Mouse (Mus musculus) MEL (cell line): ENCODE data around the gene Cd8b1.

Experiments used
- CHD1 ChIP-seq: IDR thresholded peaks from 2 replicates; pipeline ENCODE4 v1.6.1; 2012; ENCODE audit warnings: low read depth, mild to moderate bottlenecking, inconsistent platforms, low read length, improper control_type of control experiment
- CTCF ChIP-seq, 3 experiments: IDR thresholded peaks in 2 of 3; conservative IDR thresholded peaks in 1 of 3; 2 replicates each; pipeline ENCODE4 v1.5.1; 2011 to 2012; ENCODE audit warnings: low read length in 3 of 3, low read depth in 2 of 3, mild to moderate bottlenecking in 2 of 3, improper control_type of control experiment in 1 of 3, inconsistent platforms in 1 of 3, mixed read lengths in 1 of 3, moderate library complexity in 1 of 3; ENCODE audit not compliant: control insufficient read depth in 1 of 3, insufficient read depth in 1 of 3, poor library complexity in 1 of 3, severe bottlenecking in 1 of 3
- ETS1 ChIP-seq: IDR thresholded peaks from 2 replicates; pipeline ENCODE4 v1.6.1; 2012; ENCODE audit warnings: low read depth, mild to moderate bottlenecking, inconsistent platforms, low read length, improper control_type of control experiment, moderate library complexity
- MAX ChIP-seq: IDR thresholded peaks from 2 replicates; pipeline ENCODE4 v1.6.1; 2011; ENCODE audit warnings: low read length, improper control_type of control experiment
- POLR2A ChIP-seq, 2 experiments: IDR thresholded peaks; 2 replicates each; pipeline ENCODE4 v1.6.1; 2011 to 2012; ENCODE audit warnings: low read length in 2 of 2, mild to moderate bottlenecking in 2 of 2, control low read depth in 1 of 2, improper control_type of control experiment in 1 of 2, low read depth in 1 of 2, moderate library complexity in 1 of 2; ENCODE audit not compliant: control insufficient read depth in 1 of 2, insufficient read depth in 1 of 2, poor library complexity in 1 of 2
- POLR2AphosphoS2 ChIP-seq: IDR thresholded peaks from 2 replicates; pipeline ENCODE4 v1.6.1; 2011; ENCODE audit warnings: low read length, improper control_type of control experiment
- TBP ChIP-seq: IDR thresholded peaks from 2 replicates; pipeline ENCODE4 v1.8.0; 2011; ENCODE audit warnings: low read depth, low read length, improper control_type of control experiment
- USF2 ChIP-seq, 2 experiments: IDR thresholded peaks; 2 replicates each; pipeline ENCODE4 v1.6.1; 2011 to 2012; ENCODE audit warnings: improper control_type of control experiment in 2 of 2, low read length in 2 of 2, borderline replicate concordance in 1 of 2, inconsistent platforms in 1 of 2, low read depth in 1 of 2, mild to moderate bottlenecking in 1 of 2; ENCODE audit not compliant: insufficient read depth in 1 of 2

GRCm38 (mm10) chr6:71293509-71293908 lies 29.1 kb upstream of the Cd8b1 start:
- TF ChIP-seq USF2 (IDR thresholded peaks at IDR 0.05; ENCODE audit: borderline replicate concordance in 1 of 2, insufficient read depth in 1 of 2, low read depth in 1 of 2, low read length in 2 of 2) (no peak), TBP (no peak), CHD1 (no peak), CTCF (IDR thresholded peaks at IDR 0.05 in 2 of 3, conservative IDR thresholded peaks at IDR 0.05 in 1 of 3; ENCODE audit: control insufficient read depth in 1 of 3, insufficient read depth in 1 of 3, low read depth in 2 of 3, low read length in 3 of 3, poor library complexity in 1 of 3, severe bottlenecking in 1 of 3) (no peak), ETS1 (no peak), POLR2A (IDR thresholded peaks at IDR 0.05; ENCODE audit: control insufficient read depth in 1 of 2, insufficient read depth in 1 of 2, low read depth in 1 of 2, low read length in 2 of 2, poor library complexity in 1 of 2) (no peak), POLR2AphosphoS2 (no peak), MAX (no peak)
